Mouse (Mus musculus): ENCODE measurements around the gene Tsfm.
A peak's percentile ranks its signal among the peaks of the same experiment; 100 is the strongest.

The Tsfm gene

GRCm38 (mm10) chr10:127063239-127063872, 32.7 kb upstream of the Tsfm start, which contains the start of gene Cdk4:
TSS of gene Cdk4 (plus strand) at chr10:127063534.
- DNase-seq, result peak; percentile 99

GRCm38 (mm10) chr10:127062503-127062902, 31.9 kb upstream of the Tsfm start:
- peak; percentile 39 for DNase-seq

GRCm38 (mm10) chr10:127062101-127062500, 31.5 kb upstream of the Tsfm start:
- peak; percentile 55 for DNase-seq

- no peak for DNase-seq
Observed at GRCm38 (mm10) chr10:127061513-127061912, 30.9 kb upstream of the Tsfm start.

GRCm38 (mm10) chr10:127061085-127061484, 30.4 kb upstream of the Tsfm start:
- peak; percentile 62 for DNase-seq

- peak; percentile 94 for DNase-seq
Observed at GRCm38 (mm10) chr10:127059968-127060916, 29.6 kb upstream of the Tsfm start, which contains the start of gene March9. TSS of gene March9 (minus strand) at chr10:127060184.

GRCm38 (mm10) chr10:127059174-127059967, 28.7 kb upstream of the Tsfm start:
- DNase-seq, result peak; percentile 60

- peak; percentile 54 for DNase-seq
Observed at GRCm38 (mm10) chr10:127058708-127059107, 28.1 kb upstream of the Tsfm start.

GRCm38 (mm10) chr10:127058161-127058560, 27.5 kb upstream of the Tsfm start:
- peak; percentile 76 for DNase-seq

GRCm38 (mm10) chr10:127056490-127056889, 25.9 kb upstream of the Tsfm start:
- DNase-seq, result peak; percentile 56

GRCm38 (mm10) chr10:127055406-127055805, 24.8 kb upstream of the Tsfm start:
- no peak for DNase-seq

GRCm38 (mm10) chr10:127054646-127055045, 24.0 kb upstream of the Tsfm start:
- DNase-seq, result no peak

GRCm38 (mm10) chr10:127050119-127050474, 19.5 kb upstream of the Tsfm start:
- DNase-seq, result no peak

GRCm38 (mm10) chr10:127049395-127050118, 18.9 kb upstream of the Tsfm start:
- DNase-seq, result no peak

- no peak for DNase-seq
Observed at GRCm38 (mm10) chr10:127048608-127049394, 18.2 kb upstream of the Tsfm start.

- DNase-seq, result no peak
Observed at GRCm38 (mm10) chr10:127047954-127048353, 17.3 kb upstream of the Tsfm start, which contains the start of gene Cyp27b1. TSS of gene Cyp27b1 (plus strand) at chr10:127048250.

- DNase-seq, result no peak
Observed at GRCm38 (mm10) chr10:127043187-127043586, 12.5 kb upstream of the Tsfm start.

GRCm38 (mm10) chr10:127042468-127043115, 12.0 kb upstream of the Tsfm start:
- DNase-seq, result no peak

- DNase-seq, result peak; percentile 84
Observed at GRCm38 (mm10) chr10:127041774-127042338, 11.2 kb upstream of the Tsfm start.

- DNase-seq, result no peak
Observed at GRCm38 (mm10) chr10:127041274-127041766, 10.7 kb upstream of the Tsfm start, which contains the start of the genes Mettl1 and Eef1akmt3. TSS of gene Mettl1 (plus strand) at chr10:127041414. TSS of gene Eef1akmt3 (minus strand) at chr10:127041513.
